Mouse (Mus musculus) forebrain, postnatal 0 days (tissue): Measurements from ENCODE around the gene Atad2b. TPM values are rescaled to one million over a fixed set of nuclear protein-coding genes. Genes with fewer than 3 reads are reported as not detected.

Experiments used
- ATAC-seq: fragments of 200-750 bp; cut with Nextera tagmentation; 2 replicates; pipeline ENCODE4 v1.8.0; 2017; ENCODE audit warnings: mild to moderate bottlenecking, moderate library complexity
- DNase-seq: peaks from one replicate; pipeline ENCODE4 v3.0.0-alpha.2; 2015
- H3K27ac ChIP-seq: fragments of 300-500 bp; sonication (generic); 2 replicates; pipeline ENCODE4 v1.5.1; 2014; ENCODE audit warnings: low read depth, mild to moderate bottlenecking, antibody characterized with exemption, low read length, moderate library complexity, mixed read lengths
- H3K27me3 ChIP-seq: fragments of 300-500 bp; sonication (generic); 2 replicates; pipeline ENCODE4 v1.6.1; 2014; ENCODE audit warnings: mild to moderate bottlenecking, low read length, mixed read lengths; ENCODE audit not compliant: insufficient read depth
- H3K36me3 ChIP-seq: fragments of 300-500 bp; sonication (generic); 2 replicates; pipeline ENCODE4 v1.6.1; 2014; ENCODE audit warnings: mild to moderate bottlenecking, moderate library complexity; ENCODE audit not compliant: insufficient read depth
- H3K4me1 ChIP-seq: fragments of 300-500 bp; sonication (generic); 2 replicates; pipeline ENCODE4 v1.6.1; 2014; ENCODE audit warnings: antibody characterized with exemption; ENCODE audit not compliant: insufficient read depth
- H3K4me2 ChIP-seq: fragments of 300-500 bp; sonication (generic); 2 replicates; pipeline ENCODE4 v1.6.1; 2014; ENCODE audit warnings: low read depth, mild to moderate bottlenecking, moderate library complexity
- H3K4me3 ChIP-seq: fragments of 300-500 bp; sonication (generic); 2 replicates; pipeline ENCODE4 v1.5.1; 2014; ENCODE audit warnings: low read depth, low read length, mixed read lengths
- H3K9ac ChIP-seq: fragments of 300-500 bp; sonication (generic); 2 replicates; pipeline ENCODE4 v1.6.1; 2014; ENCODE audit warnings: mild to moderate bottlenecking
- H3K9me3 ChIP-seq: fragments of 300-500 bp; sonication (generic); 2 replicates; pipeline ENCODE4 v1.6.1; 2016; ENCODE audit warnings: low read length
- CTCF ChIP-seq: sonication (generic); IDR thresholded peaks from 2 replicates; pipeline ENCODE4 v1.5.1; 2016; ENCODE audit warnings: antibody characterized with exemption, control low read depth, low read depth
- WGBS: fragments of 180-500 bp; shearing (Covaris S2); extraction: QIAGEN DNeasy Blood & Tissue Kit; methylation state at CpG from one replicate; pipeline ENCODE4 v1.1.7; 2014; 5-methylcytosine and 5-hydroxymethylcytosine counted together
- polyA plus RNA-seq: library from polyadenylated mRNA; unstranded; fragments of >200 nt; fragmentation: Nextera tagmentation; extraction: Ambion mirVana; gene quantifications from 2 replicates; pipeline ENCODE4 v1.2.1, GENCODE M21; 2015
- total RNA-seq: library from RNA; depleted of rRNA; stranded (reverse); fragments of >200 nt; gene quantifications from 2 replicates; pipeline ENCODE4 v1.2.3, GENCODE M21; 2014

The Atad2b gene
- total and polyA plus RNA-seq, 2 experiments from 2014 or later, result 6.6 to 31.1 TPM

- Histone ChIP-seq H3K4me2 (no peak overlapping the region), H3K9me3 (no peaks in the 10 kb centered on the region), H3K4me3 (no peak overlapping the region), H3K4me1 (no peaks in the 10 kb centered on the region), H3K9ac (no peak overlapping the region), H3K27me3 (no peaks in the 10 kb centered on the region), H3K27ac (no peak overlapping the region), H3K36me3 (0 out of 2 replicates have a peak, but pooled peaks cover 5% of the 10 kb centered on the region)
- 59% methylated on average over 10 of the region's 10 CpGs for WGBS
- DNase-seq (peak; percentile 14), ATAC-seq (peak; percentile 45)
- TF ChIP-seq CTCF, result no peak
These were observed 108.2 kb downstream of the Atad2b start for GRCm38 (mm10) chr12:5025226-5025861.

DNA sequence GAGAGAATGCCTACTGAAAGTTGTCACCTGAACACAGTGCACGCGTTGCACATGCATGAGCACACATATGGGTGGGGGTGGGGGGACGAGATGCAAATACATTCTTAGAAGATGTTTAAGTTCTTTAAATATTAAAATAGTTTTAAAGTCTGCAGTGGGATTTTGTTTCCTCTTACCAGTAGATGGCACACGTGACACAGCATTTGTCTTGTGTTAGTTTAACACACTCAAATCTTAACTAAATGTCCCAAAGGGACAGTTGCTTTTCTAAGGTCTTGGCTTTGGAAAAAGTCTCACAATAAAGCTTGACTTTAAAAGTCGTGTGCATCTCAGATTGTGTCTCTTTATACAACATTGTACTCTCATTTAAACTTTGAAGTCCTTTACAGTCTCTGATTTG lies 111.9 kb downstream of the Atad2b start:
- Histone ChIP-seq H3K4me1 (no peaks in the 10 kb centered on the region), H3K4me2 (no peak overlapping the region), H3K27ac (no peak overlapping the region), H3K27me3 (no peaks in the 10 kb centered on the region), H3K9me3 (no peaks in the 10 kb centered on the region), H3K36me3 (peaks cover 16% of the 10 kb centered on the region; the same call in 1 of the 2 replicates), H3K9ac (no peak overlapping the region), H3K4me3 (no peak overlapping the region)
- DNase-seq, result peak; percentile 62
- WGBS, result 78% methylated on average over 5 of the region's 5 CpGs
- 0 out of 2 replicates have a peak, but pooled peaks have one; percentile 38 for ATAC-seq
- TF ChIP-seq CTCF, result peak; percentile 64

GRCm38 (mm10) chr12:5038008-5038407 lies 120.9 kb downstream of the Atad2b start:
- ATAC-seq (no peak), DNase-seq (no peak)
- no peaks in the 10 kb centered on the region for H3K27me3 ChIP-seq
- no peak for TF ChIP-seq CTCF
- no peak overlapping the region for H3K4me3 ChIP-seq
- no peak overlapping the region for H3K27ac ChIP-seq
- 95% methylated on average over 2 of the region's 2 CpGs for WGBS
- H3K4me1 ChIP-seq, result no peaks in the 10 kb centered on the region
- no peak overlapping the region for H3K9ac ChIP-seq
- H3K9me3 ChIP-seq, result no peaks in the 10 kb centered on the region
- H3K4me2 ChIP-seq, result no peak overlapping the region
- peaks cover 29% of the 10 kb centered on the region for H3K36me3 ChIP-seq

DNA sequence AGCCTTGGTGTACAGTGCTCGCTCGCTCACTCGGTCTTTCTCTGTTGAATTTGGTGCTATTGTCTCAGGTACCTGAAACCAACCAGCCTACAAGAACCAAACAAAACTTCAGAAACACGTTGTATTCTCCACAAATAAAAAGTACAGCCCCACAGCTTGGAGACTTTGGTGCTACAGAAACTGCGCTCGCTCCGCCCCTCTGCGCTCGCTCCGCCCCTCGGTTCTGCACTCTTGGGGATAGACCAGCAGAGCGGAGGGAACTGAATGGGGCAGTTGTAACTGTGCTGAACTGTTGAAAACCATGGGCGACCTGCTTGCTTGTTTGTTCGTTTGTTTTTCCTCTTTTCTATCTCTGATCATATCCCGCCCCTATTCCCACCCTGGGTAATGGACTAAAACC lies 127.0 kb downstream of the Atad2b start:
- TF ChIP-seq CTCF, result no peak
- no peaks in the 10 kb centered on the region for H3K27me3 ChIP-seq
- no peak for ATAC-seq
- no peaks in the 10 kb centered on the region for H3K9me3 ChIP-seq
- no peak for DNase-seq
- H3K9ac ChIP-seq, result no peak overlapping the region
- H3K27ac ChIP-seq, result no peak overlapping the region
- WGBS, result 87% methylated on average over 15 of the region's 15 CpGs
- peaks cover 4% of the 10 kb centered on the region for H3K36me3 ChIP-seq
- H3K4me3 ChIP-seq, result no peak overlapping the region
- no peaks in the 10 kb centered on the region for H3K4me1 ChIP-seq
- H3K4me2 ChIP-seq, result no peak overlapping the region

DNA sequence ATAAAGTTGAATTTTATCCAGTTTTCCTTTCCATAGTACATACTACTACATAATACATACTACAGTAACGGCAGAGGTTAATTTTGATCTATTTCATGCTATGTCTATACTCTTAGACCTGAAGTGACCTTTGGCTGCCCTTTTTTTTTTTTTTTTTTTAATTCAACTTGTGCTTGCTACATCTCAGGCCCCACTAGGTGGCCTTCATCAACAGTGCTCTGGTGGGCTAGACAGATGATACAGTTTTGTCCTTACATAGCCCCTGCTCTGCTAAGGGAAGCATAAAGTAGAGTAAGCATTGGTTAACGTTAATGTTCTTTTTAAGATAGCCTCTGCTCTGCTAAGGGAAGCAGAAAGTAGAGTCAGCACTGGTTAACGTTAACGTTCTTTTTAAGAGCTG lies 131.0 kb downstream of the Atad2b start:
- ATAC-seq, result no peak
- Histone ChIP-seq H3K4me1 (no peaks in the 10 kb centered on the region), H3K4me3 (no peak overlapping the region), H3K27me3 (no peaks in the 10 kb centered on the region), H3K9ac (no peak overlapping the region), H3K27ac (no peak overlapping the region), H3K4me2 (no peak overlapping the region), H3K9me3 (peaks cover 20% of the 10 kb centered on the region; the same call in 1 of the 2 replicates), H3K36me3 (no peaks in the 10 kb centered on the region)
- DNase-seq, result no peak
- TF ChIP-seq CTCF, result no peak
- WGBS, result 97% methylated on average over 4 of the region's 4 CpGs

- Histone ChIP-seq H3K36me3 (no peaks in the 10 kb centered on the region), H3K27ac (no peak overlapping the region), H3K9ac (no peak overlapping the region), H3K4me2 (no peak overlapping the region), H3K4me3 (no peak overlapping the region), H3K4me1 (0 out of 2 replicates have a peak, but pooled peaks cover 2% of the 10 kb centered on the region), H3K27me3 (no peaks in the 10 kb centered on the region), H3K9me3 (no peaks in the 10 kb centered on the region)
- DNase-seq (no peak), ATAC-seq (no peak)
- WGBS, result 36% methylated on average over 3 of the region's 3 CpGs
- TF ChIP-seq CTCF, result no peak
These were observed 150.4 kb downstream of the Atad2b start for GRCm38 (mm10) chr12:5067590-5067989.

DNA sequence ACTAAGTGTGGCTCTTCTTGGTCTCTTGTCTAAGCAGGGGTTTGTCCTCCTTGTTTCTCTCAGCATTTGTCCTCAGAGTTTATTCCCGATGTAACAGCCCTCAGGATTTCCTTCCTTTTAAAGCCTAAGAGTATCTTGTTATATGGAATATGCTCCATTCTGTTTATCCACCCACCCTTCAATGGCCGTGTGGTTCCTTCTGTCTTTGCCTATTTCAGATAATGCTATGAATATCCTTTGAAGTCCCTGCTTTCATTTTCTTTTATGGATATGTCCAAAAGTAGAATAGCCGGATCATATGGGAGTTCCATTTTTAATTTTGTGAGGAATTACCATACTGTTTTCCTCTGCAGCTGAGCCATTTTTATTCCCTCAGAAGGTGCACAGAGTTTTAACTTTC lies 153.0 kb downstream of the Atad2b start:
- WGBS, result 69% methylated on average over 3 of the region's 3 CpGs
- no peak for DNase-seq

More for the DNA sequence above, 153.0 kb downstream of the Atad2b start:
- Histone ChIP-seq H3K36me3 (no peaks in the 10 kb centered on the region), H3K4me2 (no peak overlapping the region), H3K27ac (no peak overlapping the region), H3K9me3 (no peaks in the 10 kb centered on the region), H3K9ac (no peak overlapping the region), H3K4me1 (0 out of 2 replicates have a peak, but pooled peaks cover 2% of the 10 kb centered on the region), H3K27me3 (no peaks in the 10 kb centered on the region), H3K4me3 (no peak overlapping the region)
- no peak for TF ChIP-seq CTCF
- no peak for ATAC-seq
